Mouse (Mus musculus): Measurements from ENCODE around the gene March4. TPM values are rescaled to one million over a fixed set of nuclear protein-coding genes. Genes with fewer than 3 reads are reported as not detected.
A peak's percentile ranks its signal among the peaks of the same experiment; 100 is the strongest.

The March4 gene
- total RNA-seq, 2 experiments from 2014 or later, result 15.7 to 17.2 TPM

GRCm38 (mm10) chr1:72450790-72451189 lies 85.9 kb downstream of the March4 start:
- DNase-seq (ENCODE audit: low spot score in 2 of 2), result no peak

DNA sequence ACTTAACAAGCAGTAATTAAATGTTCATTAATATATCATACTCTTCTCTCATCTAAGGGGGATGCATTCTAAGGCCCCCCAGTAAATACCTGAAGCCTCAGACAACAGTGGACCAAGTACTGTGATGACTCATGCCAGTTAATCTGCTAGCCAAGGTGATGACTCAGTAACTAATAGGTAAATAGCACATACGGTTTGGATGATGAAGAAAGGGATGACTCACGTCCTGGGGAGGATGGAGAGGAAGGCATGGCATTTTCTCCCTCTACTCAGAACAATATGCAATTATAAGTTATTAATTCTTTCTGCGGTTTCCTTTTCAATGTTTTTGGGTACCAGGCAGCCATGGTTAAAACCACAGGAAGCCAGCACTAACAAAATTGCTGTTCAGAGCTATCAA lies 87.0 kb downstream of the March4 start:
- no peak for DNase-seq (ENCODE audit: low spot score in 2 of 2)

DNA sequence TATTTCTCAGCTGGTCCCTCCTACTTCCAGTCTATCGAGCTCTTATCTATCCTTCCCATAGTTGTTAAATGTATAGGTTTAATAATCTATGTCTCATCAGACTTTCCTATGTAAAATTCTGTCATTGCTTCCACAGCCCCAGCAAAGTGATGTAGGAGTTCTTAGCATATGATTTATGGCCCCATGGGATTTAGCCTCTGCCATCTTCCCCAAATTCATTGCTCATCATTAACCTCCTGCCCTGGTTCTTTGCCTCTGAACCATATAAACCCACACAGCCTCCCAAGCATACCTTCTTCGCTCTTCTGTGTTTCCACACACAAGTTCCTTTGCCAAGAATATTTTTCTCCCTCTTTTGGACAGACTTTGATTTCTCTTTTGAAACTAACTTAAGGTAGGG lies 94.0 kb downstream of the March4 start:
- DNase-seq (ENCODE audit: low spot score in 2 of 2), result no peak

GRCm38 (mm10) chr1:72439146-72439545 lies 97.6 kb downstream of the March4 start:
- DNase-seq (ENCODE audit: low spot score in 2 of 2), result peak; percentile 59 to 85

DNA sequence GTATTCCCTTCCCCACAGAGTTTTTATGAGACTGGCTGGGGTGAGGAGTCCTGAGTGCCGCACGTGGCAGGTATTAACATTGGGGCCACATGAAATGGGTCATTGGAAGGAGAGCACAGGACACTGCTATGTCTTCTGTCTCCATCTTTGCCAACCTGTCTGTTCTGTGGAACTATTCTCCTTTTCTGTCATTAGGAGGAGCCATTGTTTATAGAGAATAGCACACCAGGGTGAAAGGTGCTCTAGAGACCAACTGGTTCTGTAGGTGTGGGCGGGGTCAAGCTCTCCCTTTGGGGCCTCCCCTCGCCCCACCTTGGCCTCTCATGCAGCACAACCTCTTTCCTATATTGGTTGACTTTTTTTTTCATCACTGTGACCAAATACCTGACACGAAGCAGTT lies 99.8 kb downstream of the March4 start:
- DNase-seq (ENCODE audit: low spot score in 2 of 2), result no peak

- DNase-seq (ENCODE audit: low spot score in 2 of 2), result no peak
Observed at GRCm38 (mm10) chr1:72434510-72434909, 102.2 kb downstream of the March4 start.

DNA sequence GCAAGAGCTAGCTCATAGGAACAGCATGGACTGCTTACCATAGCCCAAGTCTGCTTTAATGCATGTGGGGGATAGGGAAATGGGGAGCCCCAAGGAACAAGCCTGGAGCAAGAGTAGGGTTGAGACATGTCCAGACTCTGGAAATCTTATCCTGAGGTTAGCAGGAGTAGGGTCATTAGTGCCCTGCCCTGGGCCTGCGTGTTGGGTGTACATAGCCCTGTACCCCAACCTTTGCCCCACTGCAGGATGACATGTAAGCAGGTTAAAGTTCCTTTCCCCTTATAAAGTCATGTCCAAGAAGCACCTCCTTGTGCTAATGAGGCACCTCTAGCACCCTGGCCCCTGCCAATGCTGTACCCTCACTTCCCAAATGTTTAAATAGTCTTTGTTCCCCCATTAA lies 104.2 kb downstream of the March4 start:
- no peak for DNase-seq (ENCODE audit: low spot score in 2 of 2)

DNA sequence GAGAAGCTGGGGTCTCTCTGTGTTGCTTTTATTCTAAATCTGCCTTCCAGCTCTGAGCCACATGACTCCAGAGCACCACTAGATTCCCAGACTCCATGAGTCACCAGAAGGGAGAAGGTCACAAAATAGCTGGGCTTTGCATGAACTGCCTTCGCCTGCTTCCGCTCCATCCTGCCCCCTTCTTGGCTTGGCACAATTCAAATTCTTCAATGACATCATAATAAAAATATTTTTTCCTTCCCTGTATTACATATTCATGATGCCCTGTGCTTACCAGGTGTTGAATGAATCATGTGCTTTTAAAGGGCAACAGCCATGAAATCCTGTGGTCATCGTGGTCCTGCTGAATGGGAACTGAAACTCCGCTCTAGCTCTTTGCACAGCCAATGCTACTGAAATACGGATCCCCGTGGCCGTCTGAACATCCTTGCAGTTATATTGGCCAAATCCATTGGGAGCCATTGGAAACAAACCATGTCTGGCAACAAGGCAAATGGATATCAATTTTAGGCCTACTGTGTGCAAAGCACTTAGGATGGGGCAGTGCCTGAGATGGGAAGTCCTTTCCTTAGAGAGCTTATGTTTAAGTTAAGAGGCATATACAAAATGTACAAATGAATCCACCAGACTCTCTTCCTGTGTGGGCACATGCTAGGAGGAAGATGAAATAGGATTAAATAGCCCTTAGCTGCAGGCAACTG lies 107.5 kb downstream of the March4 start:
- no peak for DNase-seq (ENCODE audit: low spot score in 2 of 2)

DNA sequence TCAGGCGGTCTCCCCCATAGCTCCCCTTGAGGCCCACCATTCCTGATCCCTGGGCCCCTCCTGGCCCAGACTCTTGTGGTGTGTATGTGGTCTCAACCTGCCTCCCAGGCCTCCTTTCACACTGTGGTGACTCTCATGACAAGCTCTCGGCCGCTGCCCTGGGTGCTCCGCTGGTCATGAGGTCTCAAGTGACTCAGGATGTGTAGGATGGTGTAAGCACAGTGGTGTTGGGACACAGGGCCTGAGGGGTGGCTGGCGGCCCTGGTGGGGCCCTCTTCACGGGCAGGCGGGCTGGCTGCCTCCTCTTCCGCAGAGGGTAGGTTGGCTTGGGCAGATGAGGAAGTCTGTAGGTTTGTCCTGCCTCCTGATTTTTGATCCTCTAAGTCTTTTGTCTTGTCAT lies 108.2 kb downstream of the March4 start:
- no peak for DNase-seq (ENCODE audit: low spot score in 2 of 2)

GRCm38 (mm10) chr1:72426456-72426855 lies 110.3 kb downstream of the March4 start:
- DNase-seq (ENCODE audit: low spot score in 2 of 2), result no peak

GRCm38 (mm10) chr1:72422121-72422520 lies 114.6 kb downstream of the March4 start:
- DNase-seq (ENCODE audit: low spot score in 2 of 2), result no peak

DNA sequence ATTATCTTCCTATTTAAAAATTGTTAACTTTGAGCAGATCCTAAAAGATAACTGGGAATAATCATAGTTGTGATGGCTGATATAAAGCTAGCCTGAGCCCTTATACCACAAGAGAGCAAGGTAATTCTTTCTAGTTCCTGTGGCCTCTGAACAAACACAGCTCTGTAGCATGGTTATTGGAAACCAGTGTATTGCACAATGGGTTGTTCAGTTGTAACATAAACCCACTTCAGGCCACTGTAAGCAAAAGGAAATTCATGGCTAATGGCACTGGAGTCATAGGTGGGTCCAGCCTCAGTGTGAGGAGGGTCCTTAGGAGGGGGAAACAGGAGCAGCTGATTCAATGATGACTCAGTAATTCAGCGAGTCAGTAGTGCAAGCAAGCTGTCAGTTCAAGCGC lies 116.5 kb downstream of the March4 start:
- DNase-seq (ENCODE audit: low spot score in 2 of 2), result no peak

DNA sequence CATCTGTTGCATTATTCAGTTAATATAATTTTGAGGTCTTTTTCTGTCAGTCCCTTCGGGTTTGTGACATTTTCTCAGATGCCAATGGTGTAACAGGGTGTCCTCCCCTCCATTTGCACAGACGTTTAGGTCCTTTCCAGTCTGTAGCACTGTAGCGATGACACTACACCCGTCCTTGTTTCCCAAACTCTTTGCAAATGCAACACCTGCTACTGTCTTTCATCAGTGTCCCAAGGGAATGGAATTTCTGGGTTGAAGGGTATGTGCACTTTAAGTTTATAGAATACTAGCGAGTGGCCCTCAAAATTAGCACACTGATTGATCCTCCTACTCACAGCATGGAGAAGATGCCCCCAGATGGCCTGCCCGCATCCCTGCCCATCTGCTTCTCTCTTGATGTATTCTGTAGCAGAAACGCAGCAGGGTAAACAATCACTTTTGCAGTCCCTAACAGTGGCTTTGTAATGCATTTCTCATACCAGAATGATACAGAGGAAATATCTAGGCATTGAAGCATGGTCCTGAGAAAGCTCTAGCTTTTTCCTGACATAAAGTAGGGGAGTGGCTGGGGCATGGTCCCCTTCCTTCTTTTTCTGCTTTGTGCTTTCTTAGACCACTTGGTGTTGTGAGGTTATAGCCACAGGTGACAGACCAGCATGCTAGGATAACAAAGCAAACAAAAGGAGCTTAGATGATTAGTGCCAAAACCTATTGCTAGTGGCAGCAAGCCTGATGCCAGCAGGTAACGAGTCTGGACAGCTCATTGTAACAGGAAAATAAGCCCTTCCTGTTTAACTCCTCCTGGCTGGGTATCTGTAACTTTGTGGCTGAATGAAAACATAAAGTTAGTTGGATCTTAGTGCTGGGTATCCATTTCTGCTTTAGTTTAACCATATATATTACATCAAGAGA lies 117.7 kb downstream of the March4 start:
- DNase-seq (ENCODE audit: low spot score in 2 of 2), result peak; percentile 31 to 54

GRCm38 (mm10) chr1:72414561-72415253 lies 122.0 kb downstream of the March4 start:
- no peak for DNase-seq (ENCODE audit: low spot score in 2 of 2)

- DNase-seq (ENCODE audit: low spot score in 2 of 2), result peak in 1 of 2 experiments; percentile 77
Observed at GRCm38 (mm10) chr1:72414133-72414532, 122.6 kb downstream of the March4 start.

- DNase-seq (ENCODE audit: low spot score in 2 of 2), result no peak
Observed at GRCm38 (mm10) chr1:72413205-72413604, 123.5 kb downstream of the March4 start.

DNA sequence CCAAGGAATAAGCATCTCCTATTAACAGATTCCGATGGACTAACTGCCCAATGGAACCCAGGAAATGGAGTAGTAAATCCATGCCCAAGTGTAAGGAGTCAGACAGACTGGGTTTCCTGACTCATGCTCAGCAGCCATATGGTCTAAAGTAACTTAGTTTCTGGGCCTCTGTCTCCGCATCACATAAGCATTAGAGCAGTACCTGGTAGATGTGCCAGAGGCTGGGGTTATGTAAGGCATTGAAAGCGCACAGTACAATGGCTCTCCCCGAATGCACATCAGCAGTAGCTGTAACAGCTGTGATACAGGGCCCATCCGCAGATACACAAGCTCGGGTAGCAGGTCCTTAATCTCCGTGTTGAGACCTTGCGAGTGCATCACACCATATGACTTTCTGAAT lies 125.6 kb downstream of the March4 start:
- peak in 1 of 2 experiments; percentile 34 for DNase-seq (ENCODE audit: low spot score in 2 of 2)

DNA sequence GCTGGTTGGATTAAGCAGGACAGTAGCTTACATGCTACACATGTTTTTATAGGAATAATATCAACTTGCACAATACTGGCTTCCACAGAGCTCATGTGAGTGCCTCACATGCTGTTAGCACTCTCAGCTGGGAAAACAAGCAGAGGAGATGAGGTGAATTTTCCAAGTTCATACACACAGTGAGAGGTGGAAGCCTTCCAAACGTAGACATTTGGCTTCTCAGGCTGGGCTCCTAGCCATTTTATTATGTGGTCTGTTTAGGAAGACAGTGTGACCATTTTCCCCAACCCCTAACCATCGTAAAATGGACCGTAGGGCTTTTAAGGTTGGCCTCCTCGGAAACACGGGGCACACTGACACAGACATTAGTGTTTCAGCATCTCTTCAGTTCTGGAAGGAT lies 126.8 kb downstream of the March4 start:
- no peak for DNase-seq (ENCODE audit: low spot score in 2 of 2)

- DNase-seq (ENCODE audit: low spot score in 2 of 2), result peak in 1 of 2 experiments; percentile 9
Observed at GRCm38 (mm10) chr1:72406505-72407079, 130.1 kb downstream of the March4 start.

DNA sequence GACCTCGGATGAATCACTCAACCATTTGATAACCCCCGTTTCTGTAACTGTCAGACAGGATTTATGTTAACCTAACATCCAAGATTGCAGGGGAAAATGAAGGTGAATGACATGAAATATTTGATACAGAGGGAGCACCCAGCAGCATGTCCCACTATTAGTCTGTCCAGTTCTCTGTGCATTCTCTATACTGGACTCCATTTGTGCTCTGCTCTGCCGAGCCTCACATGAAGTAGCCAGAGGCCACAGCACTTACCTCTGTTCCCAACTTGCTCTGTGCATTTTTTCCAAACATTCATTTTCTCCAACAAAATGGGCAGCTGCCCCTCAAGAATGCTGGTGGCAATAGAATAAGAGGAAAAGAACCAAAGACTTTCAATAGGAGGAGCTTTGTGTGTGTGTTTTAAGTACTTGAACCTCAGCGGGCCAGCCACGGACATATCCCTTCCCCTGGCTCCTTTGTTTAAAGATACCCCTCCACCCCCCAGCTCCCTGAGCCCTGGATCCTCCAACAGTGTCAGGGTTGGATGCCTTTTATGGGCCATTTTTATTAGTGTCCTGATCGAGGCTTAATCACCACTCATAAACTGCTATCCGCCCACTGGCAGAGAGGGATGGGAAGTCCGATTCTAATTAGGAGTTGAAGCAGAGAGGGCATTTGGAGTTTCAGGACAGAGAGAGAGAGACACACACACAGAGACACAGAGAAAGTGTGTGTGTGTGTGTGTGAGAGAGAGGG lies 135.2 kb downstream of the March4 start:
- no peak for DNase-seq (ENCODE audit: low spot score in 2 of 2)

- DNase-seq (ENCODE audit: low spot score in 2 of 2), result peak in 1 of 2 experiments; percentile 11
Observed at GRCm38 (mm10) chr1:72400616-72401015, 136.1 kb downstream of the March4 start.

Measured in layer of hippocampus, adult 18-20 months (tissue).